Mouse (Mus musculus): ENCODE measurements around the gene Sim1. TPM values are rescaled to one million over a fixed set of nuclear protein-coding genes. Genes with fewer than 3 reads are reported as not detected.

The Sim1 gene
- total RNA-seq (2018; cell fraction: chromatin; rRNA removed): under 1 TPM in 1 of 26 experiments, not detected in 25; 0.09 TPM
- under 1 TPM in 1 of 26 experiments, not detected in 25; under 0.01 TPM for total RNA-seq (2018; cell fraction: cytosol; rRNA removed)
- not detected for total RNA-seq (2018; cell fraction: nucleus; rRNA removed)
- polyA plus RNA-seq (2018): not detected in 3 replicates

DNA sequence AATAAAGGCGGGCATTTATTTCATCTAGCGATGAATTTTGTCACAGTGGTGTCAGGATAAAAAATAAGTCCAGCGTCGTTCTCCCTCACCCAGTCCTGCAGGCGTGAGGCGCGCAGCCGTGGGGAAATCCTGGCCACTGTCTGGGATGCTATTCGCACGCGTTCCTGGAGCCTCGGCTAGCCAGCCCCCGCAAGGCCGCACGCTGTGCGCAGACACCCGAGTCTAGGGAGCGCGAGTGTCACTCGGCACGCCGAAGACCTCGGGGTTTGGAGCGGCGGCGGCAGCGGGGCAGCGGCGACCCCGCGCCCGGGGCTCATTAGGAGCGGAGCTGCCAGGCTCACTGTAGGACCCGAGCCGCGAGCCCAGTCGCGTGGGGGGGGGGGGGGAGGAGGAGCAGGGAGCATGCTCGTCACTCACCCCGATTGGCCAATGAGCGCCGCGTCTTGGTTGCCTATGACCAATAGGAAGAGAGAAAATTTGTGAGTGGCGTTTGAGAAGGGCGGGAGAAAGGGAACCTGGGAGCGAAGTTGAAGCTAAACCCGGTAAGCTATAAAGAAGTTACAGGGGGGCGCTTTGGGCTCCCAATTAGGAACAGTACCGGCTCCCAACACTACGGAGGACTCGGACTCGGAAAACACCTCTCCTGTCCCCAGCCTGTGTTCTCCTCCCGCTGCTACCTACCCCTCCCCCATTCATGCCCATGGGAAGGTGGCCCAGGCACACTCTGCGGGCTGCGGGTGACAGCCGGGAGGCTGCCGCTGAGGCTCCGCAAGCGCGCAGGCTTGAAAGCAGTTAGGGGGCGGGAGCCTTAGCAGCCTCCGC is at the start of gene Sim1:
TSS of gene Sim1 (plus strand) at position 585 of the 822 bp plus-strand sequence.
- no peak within 1 kb of the TSS for H3K27ac ChIP-seq
- H3K36me3 ChIP-seq (ENCODE audit: inconsistent target): no peaks in the 10 kb centered on the region
- H3K4me3 ChIP-seq (ENCODE audit: inconsistent target): no peak within 1 kb of the TSS
- no peaks in the 10 kb centered on the region for H3K79me2 ChIP-seq (ENCODE audit: inconsistent target)
- WGBS (ENCODE audit: missing documents): 4% methylated on average over 61 of the region's 62 CpGs

DNA sequence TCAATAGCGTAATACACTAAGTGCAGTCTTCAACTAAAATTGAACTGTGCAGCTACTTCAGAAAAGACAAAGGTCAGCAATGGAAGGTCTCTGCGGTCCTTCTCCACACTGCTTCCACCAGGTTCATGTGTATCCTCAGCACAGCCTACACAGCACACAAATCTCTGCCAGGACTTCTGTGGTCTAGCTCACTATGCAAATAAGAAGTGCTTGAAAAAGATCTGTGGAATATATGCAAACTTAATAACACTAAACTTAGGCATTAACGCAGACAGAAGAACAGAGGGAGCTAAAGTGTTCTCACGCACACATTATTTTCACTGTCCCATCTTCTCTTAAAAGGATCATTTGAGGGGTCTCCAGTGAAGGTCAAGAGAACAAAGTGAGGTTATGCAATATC is 26.4 kb upstream of the Sim1 start:
- no peaks in the 10 kb centered on the region for H3K36me3 ChIP-seq (ENCODE audit: inconsistent target)
- WGBS (ENCODE audit: missing documents): 50% methylated on average over 4 of the region's 4 CpGs
- no peaks in the 10 kb centered on the region for H3K79me2 ChIP-seq (ENCODE audit: inconsistent target)

DNA sequence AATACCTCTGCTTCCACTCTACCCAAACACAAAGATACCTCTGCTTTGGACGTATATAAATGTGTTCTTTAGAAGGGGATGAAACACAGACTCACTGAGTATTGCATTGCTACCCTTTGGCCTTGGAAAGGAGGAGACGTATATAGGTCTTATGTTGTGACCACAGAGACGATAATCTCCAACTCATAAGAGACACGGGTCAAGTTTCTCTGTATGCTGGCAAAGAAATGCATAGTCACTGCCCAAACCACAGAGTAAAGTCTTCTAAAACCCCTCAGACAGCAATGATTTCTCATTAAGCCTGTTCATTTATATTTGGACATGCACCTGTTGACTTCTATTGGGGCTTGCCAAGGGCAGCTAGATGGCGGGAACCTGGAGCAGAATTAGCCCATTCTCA is 17.6 kb upstream of the Sim1 start:
- no peak overlapping the region for H3K4me3 ChIP-seq (ENCODE audit: inconsistent target)
- H3K79me2 ChIP-seq (ENCODE audit: inconsistent target): no peaks in the 10 kb centered on the region
- no peak overlapping the region for H3K27ac ChIP-seq
- H3K36me3 ChIP-seq (ENCODE audit: inconsistent target): no peaks in the 10 kb centered on the region
- 31% methylated on average over 5 of the region's 5 CpGs for WGBS (ENCODE audit: missing documents)

More for the DNA sequence above, 26.4 kb upstream of the Sim1 start:
- Histone ChIP-seq H3K4me3 (ENCODE audit: inconsistent target) (no peak overlapping the region), H3K27ac (no peak overlapping the region)

DNA sequence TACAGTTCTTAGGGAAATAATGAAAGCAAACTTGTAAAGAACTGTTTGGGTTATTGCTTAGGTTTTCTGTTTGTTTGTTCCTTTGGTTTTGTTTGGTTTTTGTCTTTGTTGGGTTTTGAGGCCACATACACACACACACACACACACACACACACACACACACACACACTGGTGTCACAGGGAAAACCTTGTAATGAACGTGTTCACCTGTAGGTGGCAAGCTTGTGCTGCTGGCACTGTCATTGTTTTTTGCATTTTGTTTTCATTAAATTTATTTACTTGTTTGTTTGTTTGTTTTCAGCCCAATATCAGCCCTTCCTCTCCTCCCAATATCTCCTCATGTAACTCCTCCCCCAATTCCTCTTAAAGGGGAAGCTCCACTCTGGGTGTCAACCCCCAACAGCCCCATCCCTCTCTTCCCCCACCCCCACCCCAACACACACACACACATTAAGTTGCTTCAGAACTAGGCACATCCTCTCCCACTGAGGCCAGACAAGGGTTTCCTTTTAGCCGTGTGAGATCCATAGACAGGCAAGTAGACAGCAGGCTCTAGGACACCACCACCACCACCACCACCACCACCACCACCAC is 13.0 kb upstream of the Sim1 start:
- Histone ChIP-seq H3K4me3 (ENCODE audit: inconsistent target) (no peak overlapping the region), H3K36me3 (ENCODE audit: inconsistent target) (no peaks in the 10 kb centered on the region), H3K79me2 (ENCODE audit: inconsistent target) (no peaks in the 10 kb centered on the region), H3K27ac (no peak overlapping the region)
- 43% methylated on average over 2 of the region's 2 CpGs for WGBS (ENCODE audit: missing documents)

DNA sequence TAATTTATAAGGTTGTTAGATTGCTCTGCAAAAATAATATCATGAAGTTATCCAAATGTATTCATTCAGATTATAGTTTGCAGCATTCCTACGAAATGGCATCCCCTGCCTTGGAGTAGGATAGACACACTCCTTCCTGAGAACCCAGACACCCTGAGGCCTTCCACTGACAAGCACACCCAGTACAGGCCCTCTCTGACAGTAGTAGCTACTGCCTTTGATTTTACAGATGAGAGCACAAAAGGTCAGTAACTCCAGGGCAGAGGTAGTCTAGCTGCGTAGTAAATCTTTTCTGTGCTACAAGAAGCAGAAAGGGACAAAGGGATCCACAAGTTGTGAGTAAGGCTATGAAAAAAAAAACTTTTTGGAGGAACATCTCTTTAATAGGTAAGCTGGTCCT is 12.2 kb upstream of the Sim1 start:
- no peaks in the 10 kb centered on the region for H3K36me3 ChIP-seq (ENCODE audit: inconsistent target)
- no peaks in the 10 kb centered on the region for H3K79me2 ChIP-seq (ENCODE audit: inconsistent target)
- WGBS (ENCODE audit: missing documents): 75% methylated on average over 2 of the region's 2 CpGs
- H3K27ac ChIP-seq: no peak overlapping the region
- no peak overlapping the region for H3K4me3 ChIP-seq (ENCODE audit: inconsistent target)

DNA sequence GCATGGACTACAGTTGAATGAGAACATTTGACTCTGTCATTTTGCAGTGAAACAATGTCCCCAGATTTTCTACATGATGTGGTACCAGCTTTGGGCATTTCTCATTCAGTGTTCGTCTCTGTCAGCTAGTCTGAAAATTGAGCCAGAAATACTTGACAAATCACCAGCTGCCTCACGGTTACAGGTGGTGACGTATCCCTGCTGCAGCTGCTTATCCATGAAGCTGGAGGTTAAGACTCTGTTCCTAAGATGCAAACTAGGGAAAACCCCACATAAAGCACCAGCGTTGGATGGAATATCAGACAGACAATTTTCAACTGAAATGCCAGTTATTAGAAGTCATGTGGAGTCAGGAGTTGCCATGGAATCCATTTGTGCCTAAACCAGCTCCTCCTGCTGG is 8.2 kb upstream of the Sim1 start:
- H3K27ac ChIP-seq: no peak overlapping the region
- WGBS (ENCODE audit: missing documents): 79% methylated on average over 4 of the region's 4 CpGs
- H3K4me3 ChIP-seq (ENCODE audit: inconsistent target): no peak overlapping the region
- no peaks in the 10 kb centered on the region for H3K36me3 ChIP-seq (ENCODE audit: inconsistent target)
- H3K79me2 ChIP-seq (ENCODE audit: inconsistent target): no peaks in the 10 kb centered on the region

DNA sequence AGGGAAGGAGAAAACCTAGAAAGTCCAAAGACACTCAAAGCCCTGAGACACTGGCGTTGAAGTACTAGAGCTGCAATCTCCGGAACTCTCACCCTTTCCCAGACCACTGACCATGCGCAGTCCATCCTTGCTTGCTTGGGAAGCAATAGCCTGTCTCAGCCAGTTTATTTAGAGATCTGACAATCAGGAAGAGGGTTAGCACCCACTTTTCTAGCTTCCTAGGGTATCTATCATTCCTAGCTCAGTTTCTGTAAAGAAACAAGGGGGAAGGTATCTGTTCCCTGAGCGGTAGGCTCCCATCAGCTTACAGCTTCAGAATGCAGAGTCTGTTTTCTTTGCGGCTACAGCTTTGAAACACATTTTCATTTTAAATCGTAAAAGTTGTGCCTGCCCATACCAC is 3.9 kb upstream of the Sim1 start:
- WGBS (ENCODE audit: missing documents): 27% methylated on average over 6 of the region's 6 CpGs
- H3K27ac ChIP-seq: no peak overlapping the region

DNA sequence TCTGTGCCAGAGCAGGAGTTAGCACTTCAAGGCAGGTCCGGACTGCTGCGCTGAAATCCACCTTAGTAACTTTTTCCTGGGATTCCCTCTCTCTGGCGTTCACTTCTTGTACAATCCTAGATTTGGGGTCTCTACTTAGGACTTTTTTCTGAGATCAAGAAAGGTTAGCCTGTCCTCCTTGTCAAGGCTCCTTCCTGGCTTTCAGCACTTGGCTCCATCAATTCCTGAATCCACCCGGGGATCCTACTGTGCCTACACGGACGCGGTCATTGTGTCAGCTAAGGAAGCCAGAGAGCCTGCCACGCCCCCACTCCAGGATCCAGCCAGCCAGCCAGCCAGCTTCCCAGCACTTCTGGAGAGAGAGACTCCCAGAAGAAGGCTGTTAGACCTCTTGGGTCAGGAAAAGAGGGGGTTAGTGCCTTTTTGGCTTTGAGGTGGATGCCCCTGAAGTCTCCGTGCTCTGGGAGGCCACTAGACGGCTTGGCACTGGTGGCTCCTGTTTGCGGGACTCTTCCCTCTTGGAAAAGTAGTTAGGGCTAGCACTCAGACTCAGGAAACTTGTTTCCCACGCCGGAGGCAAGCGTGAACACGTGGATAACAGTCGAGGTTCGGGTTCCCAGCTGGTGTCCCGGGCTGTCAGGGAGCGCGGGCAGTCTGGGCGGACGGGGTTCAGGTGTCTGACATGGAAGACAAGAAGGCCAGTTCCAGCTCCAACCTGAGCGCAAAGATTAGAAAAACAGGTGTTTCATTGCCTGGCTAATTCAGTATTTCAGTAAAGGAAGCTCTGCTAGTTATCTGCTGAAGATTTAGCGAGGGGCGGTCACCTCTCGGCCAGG is 2.5 kb upstream of the Sim1 start:
- WGBS (ENCODE audit: missing documents): 6% methylated on average over 26 of the region's 26 CpGs
- no peaks in the 10 kb centered on the region for H3K79me2 ChIP-seq (ENCODE audit: inconsistent target)
- H3K4me3 ChIP-seq (ENCODE audit: inconsistent target): no peak overlapping the region
- H3K36me3 ChIP-seq (ENCODE audit: inconsistent target): no peaks in the 10 kb centered on the region
- no peak overlapping the region for H3K27ac ChIP-seq

More for the DNA sequence above, 3.9 kb upstream of the Sim1 start:
- Histone ChIP-seq H3K79me2 (ENCODE audit: inconsistent target) (no peaks in the 10 kb centered on the region), H3K36me3 (ENCODE audit: inconsistent target) (no peaks in the 10 kb centered on the region), H3K4me3 (ENCODE audit: inconsistent target) (no peak overlapping the region)

DNA sequence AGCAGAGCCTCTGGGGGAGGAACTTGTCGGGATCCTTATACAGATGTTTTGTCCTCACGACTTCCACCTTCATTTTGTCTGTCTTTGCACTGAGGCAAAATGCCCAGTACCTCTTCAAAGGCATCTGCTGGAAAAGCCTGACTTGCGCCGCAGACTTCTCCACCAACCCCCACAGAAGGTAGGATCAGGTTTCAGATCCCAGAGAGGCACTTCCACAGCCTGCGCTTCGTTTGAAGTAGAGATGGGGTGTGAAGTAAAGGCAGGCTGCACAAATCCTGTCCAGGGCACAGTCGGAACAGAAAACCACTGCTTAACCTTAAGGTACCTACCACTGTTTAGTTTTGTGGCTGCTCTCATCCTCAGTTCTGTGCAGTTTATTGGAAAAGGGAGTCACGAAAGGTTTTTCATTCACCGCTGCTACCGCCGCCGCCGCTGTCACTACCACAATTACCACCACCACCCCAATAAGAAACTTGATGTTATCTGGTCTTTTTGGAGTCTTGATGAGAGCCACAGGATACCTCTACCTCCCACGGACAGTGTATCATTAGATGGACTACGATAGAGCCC is 1.7 kb upstream of the Sim1 start:
- Histone ChIP-seq H3K79me2 (ENCODE audit: inconsistent target) (no peaks in the 10 kb centered on the region), H3K36me3 (ENCODE audit: inconsistent target) (no peaks in the 10 kb centered on the region), H3K27ac (no peak overlapping the region), H3K4me3 (ENCODE audit: inconsistent target) (no peak overlapping the region)
- 10% methylated on average over 15 of the region's 15 CpGs for WGBS (ENCODE audit: missing documents)

DNA sequence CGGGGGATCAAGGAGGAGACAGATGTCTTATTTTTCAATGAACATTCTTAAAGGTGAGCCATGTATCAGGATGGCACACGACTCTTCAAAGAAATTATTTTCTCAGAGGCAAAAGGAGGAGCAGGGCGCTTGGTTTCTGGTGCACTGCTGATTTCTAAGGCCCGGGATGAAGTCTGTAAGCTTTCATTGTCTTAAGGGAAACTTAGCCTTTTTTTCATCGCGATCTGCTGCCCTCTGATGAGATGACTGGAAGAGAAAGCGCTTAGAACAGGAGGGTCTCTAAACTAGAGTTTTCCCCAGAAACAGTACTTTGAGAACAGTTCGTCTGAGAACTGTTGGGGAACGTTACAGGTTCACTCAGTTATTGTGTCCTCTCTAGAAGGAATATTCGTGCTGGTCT is 1.0 kb upstream of the Sim1 start:
- WGBS (ENCODE audit: missing documents): 10% methylated on average over 10 of the region's 10 CpGs
- Histone ChIP-seq H3K27ac (no peak overlapping the region), H3K79me2 (ENCODE audit: inconsistent target) (no peaks in the 10 kb centered on the region), H3K36me3 (ENCODE audit: inconsistent target) (no peaks in the 10 kb centered on the region), H3K4me3 (ENCODE audit: inconsistent target) (no peak overlapping the region)

DNA sequence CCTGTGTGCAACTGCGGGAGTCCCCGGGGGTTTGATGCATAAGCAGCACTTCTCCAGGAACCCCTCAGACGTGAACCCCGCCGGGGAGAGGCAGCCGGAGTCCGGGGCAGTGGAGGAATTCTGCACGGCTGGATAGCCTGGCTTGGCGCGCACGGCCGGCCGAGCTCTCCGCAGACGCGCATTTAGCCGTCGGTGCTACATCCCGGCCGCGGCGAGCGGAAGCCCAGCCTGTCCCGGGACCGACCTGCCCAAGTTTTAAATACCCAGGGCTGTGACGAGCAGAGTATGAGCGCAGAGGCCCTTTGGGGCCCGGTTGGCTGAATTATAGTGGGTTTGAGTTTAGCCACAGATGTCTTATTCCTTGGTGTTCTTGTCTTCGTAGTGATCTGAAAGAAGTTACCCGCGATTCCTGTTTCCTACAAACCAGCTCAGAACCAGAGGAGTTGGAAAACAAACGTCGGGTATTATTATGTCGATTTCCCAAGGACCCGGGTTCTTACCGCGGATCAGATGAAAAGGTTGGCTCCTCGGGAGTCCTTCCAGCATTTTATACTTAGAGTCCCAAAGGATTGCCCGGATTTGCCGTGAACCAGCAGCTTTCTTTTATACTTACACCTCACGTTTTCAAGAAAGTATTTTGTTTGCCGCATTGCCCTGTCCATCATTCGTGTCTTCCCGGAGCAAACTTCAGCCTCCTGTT is 687 bp downstream of the Sim1 start:
- 5% methylated on average over 44 of the region's 44 CpGs for WGBS (ENCODE audit: missing documents)
- H3K79me2 ChIP-seq (ENCODE audit: inconsistent target): no peaks in the 10 kb centered on the region
- no peaks in the 10 kb centered on the region for H3K36me3 ChIP-seq (ENCODE audit: inconsistent target)
- no peak overlapping the region for H3K4me3 ChIP-seq (ENCODE audit: inconsistent target)
- no peak overlapping the region for H3K27ac ChIP-seq

DNA sequence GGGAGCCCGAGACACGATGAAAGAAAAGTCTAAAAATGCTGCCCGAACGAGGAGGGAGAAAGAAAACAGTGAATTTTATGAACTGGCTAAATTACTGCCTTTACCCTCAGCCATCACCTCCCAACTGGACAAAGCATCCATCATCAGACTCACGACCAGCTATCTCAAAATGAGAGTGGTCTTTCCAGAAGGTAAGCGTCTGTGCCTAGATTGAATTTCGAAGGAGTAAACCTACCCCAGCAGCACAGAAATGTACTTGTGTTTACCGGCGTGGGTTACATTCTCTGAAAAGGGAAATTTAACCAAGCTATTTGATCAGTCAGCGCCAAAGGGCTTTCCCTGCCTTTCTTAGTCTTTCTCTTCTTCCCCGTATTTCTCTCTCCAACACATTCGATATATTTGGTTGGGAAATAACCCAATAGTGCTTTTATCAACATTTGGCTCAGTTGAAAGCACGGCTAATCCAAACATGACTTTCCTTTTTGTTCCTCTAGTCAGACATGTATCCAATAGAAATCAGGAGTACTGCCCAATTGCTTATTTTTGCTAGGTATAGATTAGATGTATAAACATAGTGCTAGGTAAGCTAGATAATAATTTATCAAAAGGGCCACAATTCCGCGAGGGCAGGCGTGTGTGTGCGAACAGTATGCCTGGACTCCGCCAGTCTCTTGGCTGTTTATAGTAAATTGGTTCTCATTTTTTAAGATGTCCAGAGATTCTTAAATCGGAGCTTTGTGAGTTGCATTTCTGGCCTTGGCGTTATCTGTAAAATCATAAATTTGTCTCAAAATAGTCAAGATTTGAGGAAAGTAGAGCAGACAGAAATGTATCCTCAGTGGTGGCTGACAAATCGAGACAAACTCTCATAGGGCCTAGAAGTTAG is 1.6 kb downstream of the Sim1 start:
- H3K4me3 ChIP-seq (ENCODE audit: inconsistent target): no peak overlapping the region
- no peaks in the 10 kb centered on the region for H3K79me2 ChIP-seq (ENCODE audit: inconsistent target)
- WGBS (ENCODE audit: missing documents): 15% methylated on average over 21 of the region's 21 CpGs
- no peaks in the 10 kb centered on the region for H3K36me3 ChIP-seq (ENCODE audit: inconsistent target)
- H3K27ac ChIP-seq: no peak overlapping the region

DNA sequence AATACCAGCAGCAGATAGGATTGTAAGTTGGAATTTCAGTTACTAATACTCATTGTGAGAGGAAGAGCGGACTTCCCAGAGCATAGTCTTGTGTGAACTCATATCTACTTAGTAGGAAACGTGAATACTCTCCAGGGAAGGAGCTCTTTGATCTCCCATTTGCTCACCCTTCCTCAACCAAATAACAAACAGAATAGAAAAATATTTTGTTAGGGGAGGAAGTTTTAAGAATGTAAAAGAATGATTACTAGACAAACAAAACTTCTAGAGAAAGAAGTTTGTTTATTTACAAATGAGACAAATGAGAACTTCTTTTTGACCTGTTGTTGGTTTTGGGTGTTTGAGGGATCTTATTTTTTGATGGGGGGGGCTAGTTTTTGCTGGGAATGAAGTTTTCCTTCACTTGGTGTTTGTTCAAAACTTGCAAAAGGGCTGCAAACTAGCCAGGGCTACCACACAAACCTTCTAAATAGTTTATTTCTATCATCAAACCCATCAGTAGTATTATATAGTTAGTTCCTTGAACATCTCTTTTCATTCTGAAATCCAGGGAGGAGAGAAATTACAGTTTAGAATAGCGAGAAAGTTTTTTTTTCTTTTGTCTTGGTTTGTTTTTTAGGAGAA is 2.3 kb downstream of the Sim1 start:
- no peak overlapping the region for H3K27ac ChIP-seq
- WGBS (ENCODE audit: missing documents): 35% methylated on average over 3 of the region's 3 CpGs
- H3K36me3 ChIP-seq (ENCODE audit: inconsistent target): no peaks in the 10 kb centered on the region
- no peaks in the 10 kb centered on the region for H3K79me2 ChIP-seq (ENCODE audit: inconsistent target)
- H3K4me3 ChIP-seq (ENCODE audit: inconsistent target): no peak overlapping the region

All from macrophage (primary cell).